Comparison of ENCODE assay signal across 9 mouse cellular contexts in genomic region chr10:64039760-64040535, GRCm38 (mm10). TPM values are rescaled to one million over a fixed set of nuclear protein-coding genes. Genes with fewer than 3 reads are reported as not detected.
A peak's percentile ranks its signal among the peaks of the same experiment; 100 is the strongest.
DNase-seq lines count a peak whose midpoint lies in the region; ATAC-seq lines count a peak whose summit lies in the region.
"Had no signal": no experiment of that assay in that cellular context is flagged by ENCODE, and none has a peak within 500 bp of the region (broad histone marks: within the 10 kb centered on the region; RNA-seq: fewer than 3 reads in every experiment).

No protein-coding gene starts in this region.

- peak; percentile 63; the same call in 1 of the 2 replicates for ATAC-seq in forebrain, embryonic 13.5 days
- ATAC-seq in forebrain, embryonic 12.5 days (ENCODE audit: low FRiP score), result no peak; the same call in 1 of the 2 replicates
- ATAC-seq in cerebellum, adult (ENCODE audit: insufficient number of reproducible peaks, low FRiP score, low TSS enrichment), result peak; percentile 87
- no peak for ATAC-seq in megakaryocyte-erythroid progenitor cell, adult 5-6 weeks (replicated peaks; ENCODE audit: low FRiP score, low TSS enrichment, poor library complexity, severe bottlenecking)

- no peaks in the 10 kb centered on the region for H3K36me3 ChIP-seq in forebrain, embryonic 13.5 days (ENCODE audit: poor library complexity, severe bottlenecking)
- no peaks in the 10 kb centered on the region for H3K36me3 ChIP-seq in forebrain, embryonic 12.5 days (replicated peaks)

- no peaks in the 10 kb centered on the region for H3K27me3 ChIP-seq in forebrain, embryonic 13.5 days
- no peaks in the 10 kb centered on the region for H3K27me3 ChIP-seq in forebrain, embryonic 12.5 days

- 78% methylated on average over 17 of the region's 17 CpGs for WGBS in forebrain, embryonic 13.5 days
- WGBS in forebrain, embryonic 12.5 days, result 80% methylated on average over 17 of the region's 17 CpGs

- peak; percentile 33 for DNase-seq in gastrocnemius, adult 18-20 months (ENCODE audit: low spot score)
- DNase-seq in layer of hippocampus, postnatal 14 days (ENCODE audit: low spot score in 2 of 2), result peak; percentile 22 to 28
- DNase-seq in skeletal muscle tissue, adult 2 months (ENCODE audit: low read depth, low spot score), result peak; percentile 49
- DNase-seq in testis, postnatal 14 days (ENCODE audit: low spot score), result no peak

- H3K4me1 ChIP-seq in forebrain, embryonic 13.5 days, result peaks cover 6% of the 10 kb centered on the region; the same call in 1 of the 2 replicates
- no peaks in the 10 kb centered on the region; the same call in 1 of the 2 replicates for H3K4me1 ChIP-seq in forebrain, embryonic 12.5 days

- no peak overlapping the region for H3K9ac ChIP-seq in forebrain, embryonic 13.5 days
- no peak overlapping the region for H3K9ac ChIP-seq in forebrain, embryonic 12.5 days

- H3K27ac ChIP-seq in forebrain, embryonic 13.5 days, result no peak overlapping the region
- no peak overlapping the region for H3K27ac ChIP-seq in forebrain, embryonic 12.5 days

- no peak overlapping the region for H3K4me3 ChIP-seq in forebrain, embryonic 13.5 days
- H3K4me3 ChIP-seq in forebrain, embryonic 12.5 days (replicated peaks), result no peak overlapping the region

- no peak overlapping the region for H3K4me2 ChIP-seq in forebrain, embryonic 13.5 days
- no peak overlapping the region for H3K4me2 ChIP-seq in forebrain, embryonic 12.5 days

- H3K9me3 ChIP-seq in forebrain, embryonic 13.5 days (replicated peaks), result no peaks in the 10 kb centered on the region
- H3K9me3 ChIP-seq in forebrain, embryonic 12.5 days, result no peaks in the 10 kb centered on the region

RNA-seq across cellular contexts. Expression of gene Lrrtm3, which starts 50.1 kb away (rescaled TPM):
- polyA plus RNA-seq in forebrain, embryonic 13.5 days (2015; fragmentation: Nextera tagmentation; extraction: Ambion mirVana), result 8.1 and 11.7 TPM in 2 replicates
- 3.7 and 5.2 TPM in 2 replicates for polyA plus RNA-seq in forebrain, embryonic 12.5 days (2016; fragmentation: Nextera tagmentation; extraction: Ambion mirVana)
- under 1 TPM; 0.43 TPM for total RNA-seq in gastrocnemius, adult 18-20 months (2021)
- total RNA-seq in layer of hippocampus, postnatal 14 days (2021), result 10 to 100 TPM; 12.6 to 16.4 TPM
- not detected in 2 replicates for total RNA-seq in megakaryocyte-erythroid progenitor cell, adult 5-6 weeks (2014; fragmentation: Nextera tagmentation)
- not detected in 2 replicates for total RNA-seq in megakaryocyte-erythroid progenitor cell, adult 5-6 weeks (2017)
- total RNA-seq: neutrophil, adult 5-6 weeks had no signal

Comparison
In these comparisons a context has a peak if more than half of its experiments do, and no peak if none do; other contexts are left out.
1. ATAC-seq: peak in forebrain, embryonic 13.5 days (single experiment) and cerebellum, adult (single experiment); none in forebrain, embryonic 12.5 days (single experiment) and megakaryocyte-erythroid progenitor cell, adult 5-6 weeks (single experiment).
2. RNA of gene Lrrtm3, which starts 50.1 kb away (total RNA-seq): 12.6 to 16.4 TPM in layer of hippocampus, postnatal 14 days; 0.43 TPM in gastrocnemius, adult 18-20 months and not detected in megakaryocyte-erythroid progenitor cell, adult 5-6 weeks; every median in the first group is over 4 times any median in the second.